Mouse (Mus musculus): ENCODE results near the gene Grk4.
"Not testable (repeated sequence)": the region's sequence is repeated elsewhere in the genome, so short reads cannot be mapped to it uniquely, and the experiment has no call there.

Gene Grk4

DNA sequence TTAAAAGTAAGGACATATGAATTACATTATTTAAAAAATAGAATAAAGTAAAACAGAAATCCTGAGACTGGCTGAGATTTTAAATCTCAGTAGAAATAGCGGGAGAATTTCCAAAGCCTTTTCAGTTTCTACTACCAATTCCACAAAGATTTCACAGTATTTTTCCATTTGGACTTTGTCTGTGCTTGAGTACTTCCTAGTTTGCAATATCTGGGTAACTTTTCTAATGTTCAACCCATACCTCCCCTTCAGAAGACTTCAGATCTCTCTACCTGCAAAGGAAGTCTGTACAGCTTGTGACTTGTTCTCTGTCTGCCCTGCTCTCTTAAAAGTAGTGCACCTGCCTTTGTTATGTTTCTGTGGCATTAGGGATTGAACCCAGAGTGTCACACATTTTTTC lies 48.3 kb downstream of the Grk4 start:
- no peak for DNase-seq (ENCODE audit: low read depth, low spot score)

DNA sequence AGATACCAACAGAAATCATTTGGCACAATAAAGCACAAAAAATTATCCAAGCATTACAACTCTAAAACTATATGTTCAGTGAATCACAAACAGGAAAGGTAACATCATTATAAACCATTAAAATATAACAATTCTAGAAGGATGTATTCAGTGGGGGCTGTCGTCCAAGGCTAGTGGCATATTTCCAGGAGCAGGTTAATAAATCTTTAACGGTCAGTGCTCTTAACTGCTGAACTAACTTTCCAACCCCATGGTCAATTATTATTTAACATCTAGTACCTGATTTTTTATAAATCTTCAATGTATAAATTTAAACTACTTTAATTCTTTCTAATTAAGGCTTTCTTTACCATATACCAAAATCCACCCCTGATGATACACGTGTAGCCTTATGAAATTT lies 54.2 kb downstream of the Grk4 start:
- not testable (repeated sequence) for DNase-seq (ENCODE audit: low read depth, low spot score)

DNA sequence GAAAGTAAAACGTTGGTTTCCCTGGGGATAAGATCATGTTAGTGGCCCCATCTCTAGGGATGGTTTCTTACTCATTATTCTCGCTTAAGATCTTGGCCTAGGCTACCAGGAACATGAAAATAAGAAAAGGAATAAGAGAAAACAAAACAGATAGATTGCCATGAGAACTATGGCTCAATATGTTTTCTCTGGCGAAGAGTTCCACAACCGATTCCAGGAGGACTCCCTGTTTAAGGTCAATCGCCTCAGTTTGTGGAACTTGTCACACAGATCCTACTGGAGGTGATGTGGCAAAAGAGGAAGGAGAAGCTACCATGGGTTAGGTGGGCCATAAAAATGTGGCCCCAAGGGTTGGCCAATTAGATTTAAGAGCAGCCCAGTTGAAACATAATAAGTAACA lies 54.6 kb downstream of the Grk4 start:
- DNase-seq (ENCODE audit: low read depth, low spot score): no peak

DNA sequence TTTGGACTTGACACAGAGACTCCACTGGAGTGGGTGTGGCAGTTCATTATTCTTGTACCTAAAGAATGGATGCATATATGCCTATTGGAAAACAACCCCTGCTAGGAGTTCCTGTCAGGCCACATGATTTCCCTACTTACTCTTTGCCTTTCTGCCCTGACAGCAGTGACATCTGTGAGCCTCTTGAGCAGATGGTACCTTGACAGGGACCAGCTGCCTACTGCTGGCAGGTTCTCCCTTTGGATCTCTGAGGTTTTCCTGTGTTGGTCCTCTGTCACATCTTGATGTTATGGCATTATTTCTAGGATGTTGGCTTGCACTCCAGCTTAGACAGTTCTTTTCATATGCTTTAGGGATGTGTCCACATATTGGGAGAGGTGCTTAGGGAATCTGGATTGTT lies 69.0 kb downstream of the Grk4 start:
- DNase-seq (ENCODE audit: low read depth, low spot score): no peak

DNA sequence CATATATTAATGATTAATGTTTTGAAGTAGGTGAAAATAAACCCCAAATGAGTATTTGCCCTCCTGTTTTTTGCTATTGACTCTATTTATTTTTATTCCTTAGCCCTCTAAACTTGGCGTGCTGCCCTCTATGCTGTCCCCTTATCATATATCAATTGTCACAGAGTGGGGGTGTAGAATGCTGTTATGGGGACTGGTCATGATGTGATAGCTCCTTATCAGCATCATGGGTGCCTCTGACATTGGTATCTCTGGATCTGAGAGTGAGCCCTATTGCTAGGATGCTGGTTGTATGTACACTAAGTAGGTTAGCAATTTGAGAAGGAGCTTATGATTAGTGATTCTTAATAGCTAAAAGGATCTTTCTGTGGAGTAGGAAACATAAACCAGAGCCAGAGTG lies 70.1 kb downstream of the Grk4 start:
- DNase-seq (ENCODE audit: low read depth, low spot score): no peak

DNA sequence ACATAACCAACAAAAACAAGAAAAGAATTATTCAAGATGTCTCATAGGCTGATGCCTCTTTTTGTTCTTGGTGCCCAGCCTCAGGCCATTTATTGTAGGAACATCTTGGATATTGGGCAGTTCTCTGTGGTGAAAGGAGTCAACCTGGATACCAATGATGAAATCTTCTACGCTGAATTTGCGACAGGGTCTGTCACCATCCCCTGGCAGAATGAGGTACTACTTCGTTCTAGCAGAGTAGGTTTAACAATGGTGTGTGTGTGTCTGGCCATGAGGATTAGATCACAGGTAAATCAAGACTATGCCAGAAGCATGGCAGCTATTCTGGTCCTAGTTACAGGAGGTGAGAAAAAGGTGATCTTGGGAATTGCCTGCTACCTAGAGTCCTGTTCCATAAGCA lies 91.3 kb downstream of the Grk4 start:
- no peak for DNase-seq (ENCODE audit: low read depth, low spot score)

DNA sequence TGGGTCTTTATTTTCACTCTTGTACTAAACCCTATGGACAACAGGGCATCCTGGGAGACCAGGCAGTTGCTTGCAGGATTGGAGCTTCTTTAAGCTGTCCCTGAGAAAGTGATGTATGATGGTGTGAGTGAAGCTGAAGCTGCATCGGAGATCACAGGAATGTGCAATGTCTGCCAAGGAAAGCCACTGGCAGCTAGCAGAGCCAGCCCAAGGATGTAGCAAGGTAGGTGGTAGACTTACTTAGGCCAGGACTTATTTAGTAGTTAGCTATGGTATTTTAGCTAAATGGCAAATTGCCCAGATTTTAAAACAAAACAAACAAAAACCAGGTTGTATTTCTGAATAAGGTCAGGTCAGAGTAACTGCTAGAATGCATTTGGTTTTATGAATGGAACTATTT lies 98.6 kb downstream of the Grk4 start:
- no peak for DNase-seq (ENCODE audit: low read depth, low spot score)

DNA sequence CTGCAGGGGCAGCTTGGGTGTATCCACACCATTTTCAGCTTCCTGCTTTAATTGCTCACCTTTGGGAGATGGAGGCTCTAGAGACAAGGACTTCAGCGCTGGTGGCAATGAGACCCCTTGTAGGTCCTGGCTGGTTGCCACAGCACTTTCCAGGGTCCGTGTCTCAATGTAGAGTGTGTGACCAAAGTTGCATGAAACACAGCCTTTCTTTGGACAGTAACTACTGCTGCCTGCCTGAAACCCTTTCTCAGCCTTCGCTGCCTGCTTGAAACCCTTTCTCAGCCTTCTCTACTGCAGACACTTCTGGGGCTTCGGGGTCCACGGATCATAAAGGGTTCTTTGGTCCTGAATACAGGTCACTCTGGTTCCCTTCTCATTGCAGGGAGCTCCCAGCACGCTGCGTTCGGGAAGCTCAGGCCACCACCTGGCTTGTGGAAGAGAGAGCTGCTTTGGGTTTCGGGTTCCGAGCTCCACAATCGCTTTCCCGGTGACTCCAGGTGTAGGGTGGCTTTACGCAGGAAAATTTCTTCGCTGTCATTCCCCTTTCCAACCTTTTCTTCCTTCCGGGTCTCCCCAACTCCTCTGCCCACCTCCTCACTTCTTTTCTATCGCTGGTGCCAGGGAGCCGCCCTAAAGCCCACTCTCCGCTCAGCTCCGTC lies 100.8 kb downstream of the Grk4 start:
- DNase-seq (ENCODE audit: low read depth, low spot score): no peak

DNA sequence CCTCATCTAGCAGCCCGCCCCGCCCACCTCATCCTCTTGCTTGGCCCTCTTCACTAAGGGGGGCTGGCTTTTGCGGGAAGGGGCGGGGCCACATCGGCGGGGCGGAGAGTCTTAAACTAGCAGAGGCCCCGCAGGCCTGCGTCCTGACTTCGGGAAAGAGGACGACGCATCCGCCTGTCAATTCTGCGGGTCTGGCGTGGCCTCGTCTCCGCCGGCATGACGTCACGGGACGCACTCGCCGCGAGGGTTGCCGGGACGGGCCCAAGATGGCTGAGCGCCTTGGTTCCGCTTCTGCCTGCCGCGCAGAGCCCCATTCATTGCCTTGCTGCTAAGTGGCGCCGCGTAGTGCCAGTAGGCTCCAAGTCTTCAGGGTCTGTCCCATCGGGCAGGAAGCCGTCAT lies 101.3 kb downstream of the Grk4 start, which contains the start of gene Htt:
Gene Htt (plus strand): TSS at position 232 of the 400 bp plus-strand sequence.
- peak; percentile 95 for DNase-seq (ENCODE audit: low read depth, low spot score)

DNA sequence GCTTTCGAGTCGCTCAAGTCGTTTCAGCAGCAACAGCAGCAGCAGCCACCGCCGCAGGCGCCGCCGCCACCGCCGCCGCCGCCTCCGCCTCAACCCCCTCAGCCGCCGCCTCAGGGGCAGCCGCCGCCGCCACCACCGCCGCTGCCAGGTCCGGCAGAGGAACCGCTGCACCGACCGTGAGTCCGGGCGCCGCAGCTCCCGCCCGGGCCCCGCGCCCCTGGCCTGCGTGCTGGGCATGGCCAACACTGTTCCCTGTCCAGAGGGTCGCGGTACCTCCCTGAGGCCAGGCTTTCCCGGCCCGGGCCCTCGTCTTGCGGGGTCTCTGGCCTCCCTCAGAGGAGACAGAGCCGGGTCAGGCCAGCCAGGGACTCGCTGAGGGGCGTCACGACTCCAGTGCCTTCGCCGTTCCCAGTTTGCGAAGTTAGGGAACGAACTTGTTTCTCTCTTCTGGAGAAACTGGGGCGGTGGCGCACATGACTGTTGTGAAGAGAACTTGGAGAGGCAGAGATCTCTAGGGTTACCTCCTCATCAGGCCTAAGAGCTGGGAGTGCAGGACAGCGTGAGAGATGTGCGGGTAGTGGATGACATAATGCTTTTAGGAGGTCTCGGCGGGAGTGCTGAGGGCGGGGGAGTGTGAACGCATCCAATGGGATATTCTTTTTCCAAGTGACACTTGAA lies 101.9 kb downstream of the Grk4 start:
- DNase-seq (ENCODE audit: low read depth, low spot score): no peak

DNA sequence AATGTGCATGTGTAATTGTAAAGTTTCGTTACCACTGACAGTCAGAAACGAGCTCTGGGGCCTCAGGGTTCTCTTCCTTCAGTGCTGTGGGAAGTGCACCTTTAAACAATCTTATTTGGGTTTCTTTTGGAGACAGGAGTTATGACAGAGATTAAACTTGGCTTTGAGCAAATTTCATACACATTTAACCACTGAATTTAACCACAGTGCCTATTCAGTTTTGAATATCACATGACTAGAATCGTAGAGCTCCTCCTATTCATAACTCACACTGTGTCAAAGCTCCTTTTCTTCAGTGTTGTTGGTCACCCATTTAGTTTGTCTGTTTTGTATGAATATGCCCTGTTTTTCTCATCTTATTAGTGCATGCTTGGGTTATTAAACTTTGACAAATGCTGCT lies 111.6 kb downstream of the Grk4 start:
- DNase-seq (ENCODE audit: low read depth, low spot score): peak; percentile 41

DNA sequence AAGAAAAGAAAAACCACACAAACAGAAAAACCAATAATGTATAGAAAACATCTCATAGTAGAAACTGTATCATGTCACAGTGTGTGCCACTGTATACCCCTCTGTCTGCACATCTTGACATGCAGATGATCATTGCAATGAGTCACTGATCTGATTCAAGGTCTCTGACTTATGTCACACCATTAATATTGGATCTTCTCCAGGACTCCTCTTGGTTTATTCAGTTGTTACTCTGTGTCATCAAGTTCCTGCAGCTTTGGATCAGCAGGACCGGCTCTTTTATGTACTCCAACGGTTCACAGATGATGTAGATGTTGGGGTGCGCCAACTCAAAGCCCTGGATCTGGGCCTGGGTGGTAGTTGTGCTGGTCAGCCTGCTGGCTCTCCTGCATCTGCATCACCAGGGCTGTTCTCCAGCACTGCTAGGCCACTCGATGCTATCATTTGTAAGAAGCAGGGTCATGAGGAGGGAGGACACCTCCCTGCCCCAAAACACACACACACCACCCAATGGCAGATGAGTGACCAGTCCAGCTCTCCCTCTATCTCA lies 112.6 kb downstream of the Grk4 start:
- DNase-seq (ENCODE audit: low read depth, low spot score): no peak

DNA sequence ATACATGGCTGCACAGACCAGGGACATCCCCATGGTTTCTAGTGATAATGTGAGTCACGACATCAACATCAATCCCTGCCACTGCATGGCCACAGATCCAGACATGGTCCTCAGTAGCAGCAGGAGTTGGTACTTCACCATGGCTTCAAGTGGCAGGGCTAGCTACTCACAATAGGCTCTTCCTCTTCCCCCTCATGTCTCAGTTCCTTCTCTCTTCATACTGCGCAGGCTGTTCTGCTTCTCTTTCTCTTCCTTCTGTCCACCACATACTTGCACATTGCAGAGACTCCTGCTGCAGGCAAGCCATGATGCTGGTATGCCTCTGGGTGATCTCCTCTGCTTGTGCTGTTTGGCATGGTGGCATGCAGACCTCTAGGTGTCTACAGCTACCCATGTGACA lies 113.2 kb downstream of the Grk4 start:
- DNase-seq (ENCODE audit: low read depth, low spot score): no peak

DNA sequence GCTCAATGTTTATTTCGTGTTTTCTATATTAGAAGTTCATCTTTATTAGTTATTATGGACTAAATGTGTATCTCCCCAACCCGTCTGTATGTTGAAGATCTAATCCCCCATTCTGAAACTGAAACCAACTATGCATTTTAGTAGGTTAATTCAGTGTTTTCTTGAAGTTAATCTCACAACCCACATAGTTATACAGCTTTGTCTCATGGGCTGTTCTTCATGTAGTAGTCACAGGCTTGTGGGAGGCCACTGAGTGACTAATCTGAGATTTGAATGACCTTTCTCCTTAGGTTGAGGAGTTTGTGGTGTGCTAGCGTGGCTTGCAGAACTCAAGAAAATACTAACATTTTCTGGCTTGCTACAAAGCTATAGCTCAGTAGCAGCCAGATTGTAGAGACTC lies 124.8 kb downstream of the Grk4 start:
- peak; percentile 20 for DNase-seq (ENCODE audit: low read depth, low spot score)

DNA sequence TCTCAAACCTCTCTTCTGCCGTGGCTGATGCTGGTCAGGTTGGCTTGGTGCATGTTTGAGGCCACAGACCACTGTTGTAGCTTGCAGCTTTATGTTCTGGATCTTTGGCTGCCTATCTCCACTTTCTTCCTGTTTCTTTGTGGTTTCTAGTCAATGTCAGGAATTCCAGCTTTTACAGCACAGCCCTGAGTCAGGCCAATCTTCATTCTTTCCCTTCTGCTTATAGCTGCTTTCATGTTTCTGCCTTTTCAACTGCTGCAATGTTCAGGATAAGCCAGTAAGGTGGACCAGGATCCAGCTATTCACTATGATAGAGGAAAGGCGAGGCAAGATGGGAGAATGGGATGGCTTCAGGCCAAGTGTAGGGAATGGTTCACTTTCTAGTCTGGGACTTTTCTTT lies 131.0 kb downstream of the Grk4 start:
- no peak for DNase-seq (ENCODE audit: low read depth, low spot score)

DNA sequence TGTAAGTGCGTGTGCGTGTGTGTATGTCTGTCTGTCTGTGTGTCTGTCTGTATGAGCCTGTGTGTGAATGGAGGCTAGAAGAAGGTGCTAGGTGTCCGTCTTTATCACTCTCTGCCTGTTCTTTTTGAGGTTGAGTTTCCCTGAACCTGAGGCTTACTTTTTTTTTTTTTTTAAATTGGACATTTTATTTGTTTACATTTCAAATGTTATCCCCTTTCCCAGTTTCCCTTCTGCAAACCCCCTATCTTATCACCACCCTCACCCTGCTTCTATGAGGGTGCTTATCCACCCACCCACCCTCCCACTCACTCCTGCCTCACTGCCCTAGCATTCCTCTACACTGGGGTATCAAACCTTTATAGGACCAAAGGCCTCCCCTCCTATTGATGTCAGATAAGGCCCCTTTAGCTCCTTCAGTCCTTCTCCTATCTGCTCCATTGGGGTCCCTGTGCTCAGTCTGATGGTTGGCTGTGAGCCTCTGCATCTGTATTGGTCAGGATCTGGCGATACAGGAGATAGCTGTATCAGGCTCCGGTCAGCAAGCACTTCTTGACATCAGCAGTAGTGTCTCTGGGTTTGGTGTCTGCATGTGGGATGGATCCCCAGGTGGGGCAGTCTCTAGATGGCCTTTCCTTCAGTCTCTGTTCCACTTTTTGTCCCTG lies 140.2 kb downstream of the Grk4 start:
- DNase-seq (ENCODE audit: low read depth, low spot score): no peak
